Mouse (Mus musculus) liver, adult 2 months (tissue): Measurements from ENCODE around the gene Cldn14.

Experiments
- CTCF ChIP-seq: fragments of 200-500 bp; IDR thresholded peaks from 2 replicates; pipeline ENCODE4 v1.5.1; 2011; ENCODE audit warnings: low read depth, low read length, control low read depth
- POLR2A ChIP-seq: fragments of 200-500 bp; IDR thresholded peaks from 2 replicates; pipeline ENCODE4 v1.6.1; 2011; ENCODE audit warnings: low read length, control low read depth; ENCODE audit not compliant: insufficient read depth; ENCODE audit errors: extremely low read depth

GRCm38 (mm10) chr16:93929370-93930032 lies 79.1 kb downstream of the Cldn14 start:
- TF ChIP-seq CTCF, result no peak
- TF ChIP-seq POLR2A, result peak; percentile 39; the same call in 1 of the 2 replicates
